Mouse (Mus musculus) midbrain, embryonic 13.5 days (tissue): Measurements from ENCODE around the gene Btbd19. TPM values are rescaled to one million over a fixed set of nuclear protein-coding genes. Genes with fewer than 3 reads are reported as not detected.
A peak's percentile ranks its signal among the peaks of the same experiment; 100 is the strongest.

Source experiments
- ATAC-seq: fragments of 200-750 bp; cut with Nextera tagmentation; 2 replicates; pipeline ENCODE4 v1.8.0; 2017; ENCODE audit warnings: mild to moderate bottlenecking, moderate TSS enrichment, moderate library complexity
- H3K27ac ChIP-seq: fragments of 300-500 bp; sonication (generic); 2 replicates; pipeline ENCODE4 v1.5.1; 2015; ENCODE audit warnings: inconsistent platforms, mild to moderate bottlenecking, moderate library complexity
- H3K27me3 ChIP-seq: fragments of 300-500 bp; sonication (generic); 2 replicates; pipeline ENCODE4 v1.6.1; 2015; ENCODE audit warnings: mild to moderate bottlenecking, inconsistent platforms
- H3K36me3 ChIP-seq: fragments of 300-500 bp; sonication (generic); 2 replicates; pipeline ENCODE4 v1.6.1; 2015; ENCODE audit warnings: mild to moderate bottlenecking, inconsistent platforms
- H3K4me1 ChIP-seq: fragments of 300-500 bp; sonication (generic); replicated peaks from 2 replicates; pipeline ENCODE4 v1.6.1; 2015; ENCODE audit warnings: inconsistent platforms
- H3K4me2 ChIP-seq: fragments of 300-500 bp; sonication (generic); replicated peaks from 2 replicates; pipeline ENCODE4 v1.6.1; 2015; ENCODE audit warnings: moderate library complexity, mild to moderate bottlenecking, inconsistent platforms
- H3K4me3 ChIP-seq: fragments of 300-500 bp; sonication (generic); replicated peaks from 2 replicates; pipeline ENCODE4 v1.5.1; 2015; ENCODE audit warnings: mild to moderate bottlenecking, inconsistent platforms
- H3K9ac ChIP-seq: fragments of 300-500 bp; sonication (generic); replicated peaks from 2 replicates; pipeline ENCODE4 v1.6.1; 2015; ENCODE audit warnings: mild to moderate bottlenecking, inconsistent platforms
- H3K9me3 ChIP-seq: fragments of 300-500 bp; sonication (generic); 2 replicates; pipeline ENCODE4 v1.6.1; 2016; ENCODE audit warnings: mild to moderate bottlenecking, inconsistent platforms
- WGBS: fragments of 180-500 bp; shearing (Covaris S2); methylation state at CpG from one replicate; pipeline ENCODE4 v1.1.7; 2015; 5-methylcytosine and 5-hydroxymethylcytosine counted together
- polyA plus RNA-seq: library from polyadenylated mRNA; unstranded; fragments of >200 nt; fragmentation: Nextera tagmentation; extraction: Ambion mirVana; gene quantifications from 2 replicates; pipeline ENCODE4 v1.2.1, GENCODE M21; 2015

Btbd19 gene
- polyA plus RNA-seq, 1 experiment from 2014 or later: 3.3 TPM

DNA sequence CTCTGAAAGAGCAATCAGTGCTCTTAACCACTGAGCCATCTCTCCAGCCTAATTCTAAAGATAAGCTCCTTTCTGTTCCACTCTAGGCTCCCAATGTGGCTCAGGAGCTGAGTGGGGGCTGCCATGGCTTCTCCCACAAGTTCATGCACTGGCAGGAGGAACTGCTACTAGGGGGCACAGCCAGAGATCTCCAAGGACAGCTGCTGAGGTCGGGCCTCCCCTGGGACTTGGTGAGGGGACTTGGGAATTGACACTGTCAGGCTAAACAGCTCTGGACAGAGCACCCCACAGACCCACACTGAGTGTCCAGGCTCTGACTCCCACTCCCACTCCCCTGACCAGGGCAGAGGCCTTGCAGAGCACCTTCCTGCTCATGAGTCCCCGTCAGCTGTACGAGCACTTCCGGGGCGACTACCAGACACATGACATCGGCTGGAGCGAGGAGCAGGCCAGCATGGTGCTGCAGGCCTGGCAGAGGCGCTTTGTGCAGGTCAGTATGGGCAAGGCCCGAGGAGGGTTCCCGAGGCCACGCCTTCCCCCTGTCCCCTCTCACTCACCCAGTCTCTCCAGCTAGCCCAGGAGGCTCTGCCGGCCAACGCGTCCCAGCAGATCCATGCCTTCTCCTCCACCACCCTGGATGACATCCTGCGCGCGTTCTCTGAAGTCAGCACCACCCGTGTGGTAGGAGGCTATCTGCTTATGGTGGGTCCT lies 17.6 kb downstream of the Btbd19 start:
- Histone ChIP-seq H3K27me3 (no peaks in the 10 kb centered on the region), H3K36me3 (peaks cover 49% of the 10 kb centered on the region), H3K4me1 (no peaks in the 10 kb centered on the region), H3K27ac (no peak overlapping the region), H3K4me3 (no peak overlapping the region), H3K9ac (no peak overlapping the region), H3K4me2 (no peak overlapping the region), H3K9me3 (no peaks in the 10 kb centered on the region)
- ATAC-seq: no peak
- 91% methylated on average over 17 of the region's 18 CpGs for WGBS

DNA sequence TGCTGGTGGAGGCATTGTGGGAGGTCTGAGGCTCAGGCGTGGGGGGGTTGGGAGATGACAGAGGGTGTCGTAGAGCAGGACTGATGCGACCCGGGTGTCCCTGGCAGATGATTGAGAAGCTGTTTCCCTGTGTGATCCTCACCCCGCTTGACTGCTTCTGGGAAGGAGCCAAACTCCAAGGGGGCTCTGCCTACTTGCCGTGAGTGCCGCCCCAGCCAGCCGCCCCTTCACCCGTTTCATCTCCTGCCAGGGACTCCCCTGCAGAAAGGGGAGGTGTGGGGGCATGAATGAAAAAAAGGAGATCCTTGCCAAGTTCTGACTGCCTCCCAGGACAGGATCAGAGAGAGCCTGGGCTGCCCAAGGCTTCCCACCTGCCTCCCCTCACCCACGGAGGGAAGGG lies 20.4 kb downstream of the Btbd19 start:
- Histone ChIP-seq H3K4me1 (no peaks in the 10 kb centered on the region), H3K27me3 (no peaks in the 10 kb centered on the region), H3K9me3 (no peaks in the 10 kb centered on the region), H3K9ac (no peak overlapping the region), H3K27ac (no peak overlapping the region), H3K4me2 (no peak overlapping the region), H3K4me3 (no peak overlapping the region), H3K36me3 (peaks cover 25% of the 10 kb centered on the region)
- ATAC-seq: no peak
- WGBS: 65% methylated on average over 10 of the region's 10 CpGs

GRCm38 (mm10) chr4:117104672-117105071 lies 20.9 kb downstream of the Btbd19 start:
- Histone ChIP-seq H3K9ac (no peak overlapping the region), H3K4me1 (no peaks in the 10 kb centered on the region), H3K9me3 (no peaks in the 10 kb centered on the region), H3K27me3 (peaks cover 3% of the 10 kb centered on the region; the same call in 1 of the 2 replicates), H3K27ac (no peak overlapping the region), H3K4me3 (no peak overlapping the region), H3K36me3 (peaks cover 20% of the 10 kb centered on the region), H3K4me2 (no peak overlapping the region)
- whole genome bisulfite sequencing: 78% methylated on average over 10 of the region's 10 CpGs
- ATAC-seq: no peak

GRCm38 (mm10) chr4:117101218-117101617 lies 24.3 kb downstream of the Btbd19 start:
- no peak for ATAC-seq
- no peak overlapping the region for H3K9ac ChIP-seq
- H3K4me1 ChIP-seq: peaks cover 27% of the 10 kb centered on the region
- no peak overlapping the region for H3K4me2 ChIP-seq
- H3K36me3 ChIP-seq: peaks cover 6% of the 10 kb centered on the region; the same call in 1 of the 2 replicates
- no peak overlapping the region for H3K27ac ChIP-seq
- H3K9me3 ChIP-seq: no peaks in the 10 kb centered on the region
- WGBS: 43% methylated on average over 7 of the region's 7 CpGs
- H3K4me3 ChIP-seq: no peak overlapping the region
- peaks cover 28% of the 10 kb centered on the region for H3K27me3 ChIP-seq

DNA sequence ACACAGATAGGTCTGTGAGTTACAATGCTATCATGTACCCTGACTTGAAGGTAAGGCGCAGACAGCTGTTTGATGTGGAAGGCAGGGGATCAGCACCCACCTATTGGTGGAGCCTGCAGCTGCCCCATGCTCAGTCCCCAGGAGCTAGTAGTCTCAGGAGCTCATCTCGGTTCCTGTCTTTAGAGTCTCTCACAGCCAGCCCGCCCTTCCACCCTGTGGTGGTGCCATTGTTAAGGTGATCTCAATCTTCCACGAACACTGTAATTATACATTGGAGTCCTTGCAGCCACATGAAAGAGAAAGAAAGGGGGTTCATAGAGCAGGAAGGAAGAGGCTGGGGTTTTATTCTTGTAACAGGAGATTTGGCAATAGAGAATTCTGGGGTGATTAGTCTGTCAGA lies 25.5 kb downstream of the Btbd19 start:
- peaks cover 39% of the 10 kb centered on the region for H3K27me3 ChIP-seq
- ATAC-seq: no peak
- no peak overlapping the region for H3K4me2 ChIP-seq
- no peak overlapping the region for H3K9ac ChIP-seq
- H3K27ac ChIP-seq: no peak overlapping the region
- no peaks in the 10 kb centered on the region; the same call in 1 of the 2 replicates for H3K36me3 ChIP-seq
- H3K4me1 ChIP-seq: peaks cover 36% of the 10 kb centered on the region
- H3K9me3 ChIP-seq: no peaks in the 10 kb centered on the region
- 78% methylated on average over 4 of the region's 4 CpGs for WGBS
- H3K4me3 ChIP-seq: no peak overlapping the region

DNA sequence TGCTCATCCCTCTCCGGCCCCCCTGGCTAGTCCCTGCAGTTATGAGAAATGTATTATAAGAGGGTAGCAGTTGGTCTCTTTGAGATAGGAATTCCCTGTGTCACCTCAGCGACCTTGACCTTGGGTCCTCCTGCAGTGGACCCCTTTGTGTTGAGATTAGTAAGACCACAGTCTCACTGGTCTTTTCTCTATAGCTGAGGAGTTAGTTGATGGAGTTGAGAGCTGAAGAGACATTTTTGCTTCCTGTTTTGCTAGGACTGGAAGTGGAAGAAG lies 26.8 kb downstream of the Btbd19 start:
- WGBS: 37% methylated on average over 2 of the region's 2 CpGs
- H3K4me3 ChIP-seq: no peak overlapping the region
- H3K4me1 ChIP-seq: peaks cover 36% of the 10 kb centered on the region
- H3K4me2 ChIP-seq: peak overlapping the region; percentile 88; the same call in 1 of the 2 replicates
- H3K27me3 ChIP-seq: peaks cover 51% of the 10 kb centered on the region
- H3K27ac ChIP-seq: no peak overlapping the region
- no peaks in the 10 kb centered on the region for H3K9me3 ChIP-seq
- no peak for ATAC-seq
- H3K9ac ChIP-seq: peak overlapping the region; percentile 36; the same call in 1 of the 2 replicates
- H3K36me3 ChIP-seq: no peaks in the 10 kb centered on the region; the same call in 1 of the 2 replicates

- Histone ChIP-seq H3K27me3 (peaks cover 51% of the 10 kb centered on the region), H3K4me2 (peak overlapping the region; percentile 88), H3K9ac (peak overlapping the region; percentile 36), H3K27ac (no peak overlapping the region), H3K4me3 (peak overlapping the region; percentile 58; the same call in 1 of the 2 replicates), H3K36me3 (no peaks in the 10 kb centered on the region; the same call in 1 of the 2 replicates), H3K4me1 (peaks cover 36% of the 10 kb centered on the region), H3K9me3 (no peaks in the 10 kb centered on the region)
- ATAC-seq: no peak
- WGBS: 51% methylated on average over 8 of the region's 8 CpGs
Measured at GRCm38 (mm10) chr4:117097969-117098763, 27.4 kb downstream of the Btbd19 start.

- Histone ChIP-seq H3K9ac (peak overlapping the region; percentile 75), H3K4me1 (peaks cover 36% of the 10 kb centered on the region), H3K27me3 (peaks cover 51% of the 10 kb centered on the region), H3K9me3 (no peaks in the 10 kb centered on the region), H3K4me3 (peak overlapping the region; percentile 58), H3K36me3 (no peaks in the 10 kb centered on the region; the same call in 1 of the 2 replicates), H3K27ac (peak overlapping the region; percentile 71; the same call in 1 of the 2 replicates), H3K4me2 (peak overlapping the region; percentile 88)
- 9% methylated on average over 5 of the region's 5 CpGs for WGBS
- ATAC-seq: no peak
Measured at GRCm38 (mm10) chr4:117096666-117097065, 28.9 kb downstream of the Btbd19 start.

DNA sequence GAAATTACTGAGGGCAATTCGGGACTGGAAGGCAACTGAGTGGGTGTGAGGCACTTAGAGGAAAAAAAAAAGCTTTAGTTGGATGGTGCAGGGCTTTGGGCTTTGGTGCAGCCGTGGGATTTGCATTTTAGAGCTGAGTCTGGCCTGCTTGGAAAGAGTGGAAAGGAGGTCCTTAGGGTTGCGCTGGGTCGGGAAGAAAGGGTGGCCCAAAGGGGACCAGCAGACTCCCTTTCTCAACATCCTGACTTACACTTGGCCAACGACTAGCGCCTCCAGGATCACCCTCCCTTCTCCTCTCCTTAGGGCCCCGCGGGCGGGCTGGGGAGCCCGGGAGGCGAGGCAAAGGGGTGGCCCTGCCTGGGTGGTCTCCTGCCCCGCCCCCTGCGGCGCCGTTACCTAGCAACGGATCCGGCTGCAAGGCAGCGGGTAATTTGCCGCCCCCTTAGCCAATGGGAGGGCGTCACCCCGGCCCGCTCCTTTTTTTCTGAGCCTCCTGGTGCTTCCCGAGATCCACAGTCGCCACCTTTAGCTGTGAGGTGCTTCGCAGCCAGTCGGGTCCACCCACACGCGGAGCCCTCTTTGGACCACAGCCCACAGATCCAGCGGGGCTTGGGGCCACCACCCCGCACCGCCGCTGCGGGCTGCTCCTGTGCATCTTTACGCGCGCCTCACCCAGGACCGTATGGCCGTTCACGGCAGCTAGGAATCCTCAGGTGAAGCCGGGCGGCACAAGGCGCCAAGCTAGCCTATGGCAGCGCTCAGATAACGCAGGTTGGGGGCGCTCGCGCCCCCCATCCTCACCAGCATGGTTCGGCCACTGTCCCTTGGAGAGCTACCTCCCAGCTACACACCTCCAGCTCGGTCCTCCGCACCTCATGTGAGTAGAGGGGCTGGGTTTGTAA lies 29.7 kb downstream of the Btbd19 start, which contains the start of gene Ptch2:
TSS of gene Ptch2 (plus strand) at position 525 of the 902 bp plus-strand sequence.
- H3K4me2 ChIP-seq: peak within 1 kb of the TSS; percentile 88
- H3K36me3 ChIP-seq: no peaks in the 10 kb centered on the region; the same call in 1 of the 2 replicates
- H3K9ac ChIP-seq: peak within 1 kb of the TSS; percentile 75
- H3K27me3 ChIP-seq: peaks cover 51% of the 10 kb centered on the region
- WGBS: under 1% methylated on average over 50 of the region's 50 CpGs
- H3K4me3 ChIP-seq: peak within 1 kb of the TSS; percentile 58
- H3K27ac ChIP-seq: peak within 1 kb of the TSS; percentile 71
- H3K4me1 ChIP-seq: peaks cover 36% of the 10 kb centered on the region
- no peaks in the 10 kb centered on the region; the same call in 1 of the 2 replicates for H3K9me3 ChIP-seq
- ATAC-seq: peak; percentile 89

DNA sequence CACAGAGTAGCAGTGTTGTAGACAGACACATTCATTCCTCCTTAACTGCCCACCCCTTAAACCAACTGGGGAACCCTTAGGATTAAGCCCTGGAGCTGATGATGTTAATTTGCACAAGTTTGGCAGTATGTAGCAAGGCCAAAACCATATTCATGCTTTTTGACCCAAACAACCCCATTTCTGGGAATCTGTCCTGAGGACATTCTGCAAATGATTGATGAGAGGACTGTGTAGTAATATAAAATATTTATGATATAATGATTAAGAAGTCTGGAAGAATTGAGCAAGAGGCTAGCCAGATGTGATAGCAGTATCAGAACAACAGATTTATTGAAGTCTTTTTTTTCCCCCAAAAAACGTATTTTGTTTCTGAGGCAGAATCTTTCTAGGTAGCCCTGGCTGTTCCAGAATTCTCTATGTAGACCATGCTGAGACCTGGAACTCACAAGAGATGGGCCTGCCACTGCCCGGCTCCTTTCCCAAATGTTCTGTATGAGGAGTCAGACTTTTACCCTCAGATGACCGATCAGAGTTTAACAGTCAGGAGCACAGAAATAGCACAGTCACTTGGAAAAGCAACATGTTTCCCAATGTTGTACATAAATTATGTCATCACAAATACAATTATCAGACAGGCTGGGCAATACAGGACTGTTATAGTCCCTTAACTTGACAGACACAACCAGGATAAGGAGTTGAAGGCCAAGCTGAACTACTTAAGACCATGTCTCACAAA lies 30.7 kb downstream of the Btbd19 start:
- Histone ChIP-seq H3K4me2 (no peak overlapping the region), H3K27me3 (peaks cover 49% of the 10 kb centered on the region), H3K4me1 (peaks cover 36% of the 10 kb centered on the region), H3K36me3 (no peaks in the 10 kb centered on the region), H3K9me3 (no peaks in the 10 kb centered on the region; the same call in 1 of the 2 replicates), H3K9ac (no peak overlapping the region), H3K4me3 (no peak overlapping the region), H3K27ac (no peak overlapping the region)
- no peak for ATAC-seq
- 77% methylated on average over 3 of the region's 3 CpGs for WGBS

DNA sequence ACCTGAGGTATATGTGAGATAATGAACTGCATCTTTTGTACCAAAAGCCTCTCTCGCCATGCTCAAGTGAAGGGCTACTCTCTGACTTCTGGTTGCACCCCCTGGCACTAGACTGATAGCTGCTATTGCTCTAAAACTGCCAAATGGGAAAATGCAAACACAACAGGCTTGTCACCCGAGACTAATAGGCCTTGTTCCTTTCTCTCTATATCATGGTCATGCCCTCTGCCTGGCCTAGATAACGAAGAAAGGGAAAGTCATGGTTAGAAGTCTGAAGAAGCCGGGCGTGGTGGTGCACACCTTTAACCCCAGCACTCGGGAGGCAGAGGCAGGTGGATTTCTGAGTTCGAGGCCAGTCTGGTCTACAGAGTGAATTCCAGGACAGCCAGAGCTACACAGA lies 34.9 kb downstream of the Btbd19 start:
- no peak for ATAC-seq
- no peak overlapping the region for H3K4me3 ChIP-seq
- H3K27me3 ChIP-seq: peaks cover 17% of the 10 kb centered on the region
- H3K9me3 ChIP-seq: no peaks in the 10 kb centered on the region; the same call in 1 of the 2 replicates
- peaks cover 21% of the 10 kb centered on the region for H3K36me3 ChIP-seq
- no peak overlapping the region for H3K4me2 ChIP-seq
- no peak overlapping the region for H3K9ac ChIP-seq
- peaks cover 3% of the 10 kb centered on the region for H3K4me1 ChIP-seq
- 85% methylated on average over 7 of the region's 7 CpGs for WGBS
- no peak overlapping the region for H3K27ac ChIP-seq
